Mouse (Mus musculus) C2C12 (cell line): ENCODE data around the gene Soat1.

Experiments
- CTCF ChIP-seq: IDR thresholded peaks from one replicate; pipeline ENCODE4 v1.5.1; 2011; ENCODE audit not compliant: control insufficient read depth, insufficient read depth, insufficient read length
- MAX ChIP-seq: IDR thresholded peaks from one replicate; pipeline ENCODE4 v1.6.1; 2011; ENCODE audit warnings: mild to moderate bottlenecking, control low read depth
- MYOD1 ChIP-seq: IDR thresholded peaks from one replicate; pipeline ENCODE4 v1.6.1; 2011; ENCODE audit warnings: low read depth; ENCODE audit not compliant: control insufficient read depth, insufficient read length

DNA sequence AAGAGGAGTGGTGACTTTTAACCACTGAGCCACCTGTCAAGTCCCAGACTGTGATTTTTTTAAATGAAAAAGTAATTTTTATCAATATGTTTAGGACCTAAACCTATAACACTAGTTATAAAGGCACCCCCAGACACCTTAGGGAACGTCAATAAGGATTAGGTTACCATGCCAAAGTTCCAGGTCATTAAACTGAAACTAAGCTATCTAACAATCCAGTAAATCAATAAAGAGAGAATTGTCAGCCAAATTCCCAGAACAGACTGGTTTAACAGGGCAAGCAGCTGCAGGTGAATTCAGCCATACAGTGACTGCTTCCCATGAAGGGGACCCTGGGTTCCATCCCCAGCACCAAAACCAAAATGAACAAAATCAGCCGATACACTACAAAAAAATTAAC is 31.8 kb upstream of the Soat1 start:
- TF ChIP-seq CTCF (no peak), MYOD1 (no peak), MAX (no peak)
